Mouse (Mus musculus) ZHBTc4 (cell line): ENCODE measurements at regions not wholly inside any gene's neighbourhood (a gene's known extent, or its start where the extent isn't known, plus 50 kb on each side); places are given as distances from the start of the nearest gene placed in this dataset.
A peak's percentile ranks its signal among the peaks of the same experiment; 100 is the strongest.

ENCODE experiments used
- DNase-seq: peaks from one replicate; pipeline ENCODE4 v3.0.0-alpha.2; 2011; ENCODE audit warnings: low read depth, low spot score

GRCm38 (mm10) chr9:30021981-30022380 is 59.0 kb upstream of the Ntm start:
- DNase-seq: no peak

- DNase-seq: no peak
These were observed 62.3 kb upstream of the Ntm start for GRCm38 (mm10) chr9:30025275-30025674.

GRCm38 (mm10) chr9:30026939-30027338 is 64.0 kb upstream of the Ntm start:
- DNase-seq: no peak

GRCm38 (mm10) chr9:30040396-30040795 is 77.5 kb upstream of the Ntm start:
- peak; percentile 24 for DNase-seq

- DNase-seq: no peak
These were observed 101.6 kb upstream of the Ntm start for GRCm38 (mm10) chr9:30064551-30064950.

GRCm38 (mm10) chr9:30067980-30068379 is 105.0 kb upstream of the Ntm start:
- no peak for DNase-seq

GRCm38 (mm10) chr9:30075233-30075632 is 112.3 kb upstream of the Ntm start:
- DNase-seq: no peak

- DNase-seq: no peak
These were observed 113.1 kb upstream of the Ntm start for GRCm38 (mm10) chr9:30076006-30076405.

GRCm38 (mm10) chr9:30076482-30076881 is 113.5 kb upstream of the Ntm start:
- peak; percentile 38 for DNase-seq

- no peak for DNase-seq
These were observed 139.0 kb upstream of the Ntm start for GRCm38 (mm10) chr9:30101942-30102341.

GRCm38 (mm10) chr9:30122371-30122770 is 159.4 kb upstream of the Ntm start:
- no peak for DNase-seq

- DNase-seq: no peak
These were observed 166.2 kb upstream of the Ntm start for GRCm38 (mm10) chr9:30129151-30129550.

- no peak for DNase-seq
These were observed 168.7 kb upstream of the Ntm start for GRCm38 (mm10) chr9:30131626-30132025.

- no peak for DNase-seq
These were observed 171.4 kb upstream of the Ntm start for GRCm38 (mm10) chr9:30134303-30134702.

GRCm38 (mm10) chr9:30137611-30138287 is 174.8 kb upstream of the Ntm start:
- DNase-seq: peak; percentile 75

- DNase-seq: no peak
These were observed 177.2 kb upstream of the Ntm start for GRCm38 (mm10) chr9:30140188-30140587.

- DNase-seq: no peak
These were observed 178.2 kb upstream of the Ntm start for GRCm38 (mm10) chr9:30141186-30141585.

- DNase-seq: no peak
These were observed 180.0 kb upstream of the Ntm start for GRCm38 (mm10) chr9:30142806-30143458.

- peak; percentile 9 for DNase-seq
These were observed 186.8 kb upstream of the Ntm start for GRCm38 (mm10) chr9:30149481-30150468.

GRCm38 (mm10) chr9:30151173-30151572 is 188.2 kb upstream of the Ntm start:
- no peak for DNase-seq

GRCm38 (mm10) chr9:30166235-30166752 is 203.4 kb upstream of the Ntm start:
- DNase-seq: no peak

- DNase-seq: no peak
These were observed 204.3 kb upstream of the Ntm start for GRCm38 (mm10) chr9:30167223-30167622.
